Mouse (Mus musculus) A20 (cell line): ENCODE data around the gene Plppr5.
A peak's percentile ranks its signal among the peaks of the same experiment; 100 is the strongest.

Experiments
- DNase-seq: peaks from one replicate; pipeline ENCODE4 v3.0.0-alpha.2; 2011; ENCODE audit warnings: low read depth, low spot score

Plppr5 gene

DNA sequence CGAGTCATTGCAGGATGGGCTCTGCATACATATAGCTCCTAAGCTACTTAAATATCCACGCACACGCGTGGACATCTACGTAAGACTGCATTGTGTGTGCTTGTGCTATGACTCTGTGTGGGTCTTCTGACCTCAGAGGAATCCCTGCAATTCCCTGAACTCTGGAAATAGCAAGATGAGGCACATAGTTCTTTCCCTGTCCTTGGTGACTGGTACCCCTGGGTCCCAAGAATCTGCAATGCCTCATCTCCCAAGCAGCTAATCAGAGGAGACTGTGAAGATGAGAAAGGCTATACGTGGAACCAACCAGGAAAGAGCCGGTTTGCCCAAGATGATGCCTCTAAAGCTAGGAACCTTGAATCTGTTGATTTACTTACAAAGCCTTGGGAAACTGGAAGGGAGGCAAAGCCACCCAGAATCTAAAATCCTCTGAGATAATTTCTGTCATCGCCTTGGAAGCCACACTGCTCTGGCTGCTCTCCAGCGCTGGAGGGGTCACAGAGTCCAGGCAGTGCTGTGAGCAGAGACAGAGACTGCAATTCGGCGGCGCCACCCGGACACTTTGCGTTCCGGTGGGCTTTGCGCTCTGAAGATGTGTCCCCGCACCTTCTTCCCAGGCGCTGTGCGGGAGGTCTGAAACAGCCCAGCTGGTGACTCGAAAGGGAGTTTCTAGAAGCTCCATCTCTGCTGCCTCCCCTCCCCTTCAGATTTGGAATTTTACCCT is at the start of gene Plppr5:
Gene Plppr5 (plus strand): TSS at position 308 of the 724 bp plus-strand sequence.
- DNase-seq = no peak

DNA sequence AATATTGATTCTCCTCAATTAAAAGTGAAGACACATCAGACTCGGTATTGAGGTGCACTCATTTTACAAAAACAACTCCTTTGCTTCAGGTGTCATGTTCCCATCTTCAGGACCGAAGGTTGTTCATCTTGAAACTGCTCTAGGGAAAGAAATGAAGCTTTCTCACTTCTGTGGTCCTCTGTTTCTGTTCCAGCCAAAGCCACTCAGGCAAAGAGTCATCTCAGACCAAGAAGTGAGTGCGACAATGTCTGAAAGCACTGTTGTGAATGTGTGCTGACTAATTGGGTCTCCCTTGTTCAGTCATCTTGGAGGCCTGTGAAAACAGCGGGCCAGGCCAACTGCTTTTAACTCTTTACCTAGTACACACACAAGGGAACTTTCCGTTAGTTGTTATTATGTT is 24.7 kb upstream of the Plppr5 start:
- DNase-seq = peak; percentile 38

DNA sequence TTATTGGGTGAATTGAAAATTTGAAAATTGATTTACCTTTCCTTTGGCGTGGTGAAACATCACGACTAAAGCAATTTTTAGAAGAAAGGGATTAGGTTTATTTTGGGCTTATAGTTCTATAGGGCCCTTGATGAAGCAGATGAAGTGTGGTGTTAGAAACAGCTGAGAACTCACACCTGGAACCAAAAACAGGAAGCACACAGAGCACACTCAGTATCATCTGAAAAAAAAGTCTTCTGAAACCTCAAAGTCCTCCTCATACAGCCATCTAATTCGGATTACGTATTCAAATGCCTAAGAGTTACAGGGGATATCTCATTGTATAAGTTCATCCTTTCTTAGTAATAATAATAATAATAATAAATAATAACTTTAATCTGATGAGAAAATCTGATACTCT is 24.1 kb upstream of the Plppr5 start:
- DNase-seq = peak; percentile 45

DNA sequence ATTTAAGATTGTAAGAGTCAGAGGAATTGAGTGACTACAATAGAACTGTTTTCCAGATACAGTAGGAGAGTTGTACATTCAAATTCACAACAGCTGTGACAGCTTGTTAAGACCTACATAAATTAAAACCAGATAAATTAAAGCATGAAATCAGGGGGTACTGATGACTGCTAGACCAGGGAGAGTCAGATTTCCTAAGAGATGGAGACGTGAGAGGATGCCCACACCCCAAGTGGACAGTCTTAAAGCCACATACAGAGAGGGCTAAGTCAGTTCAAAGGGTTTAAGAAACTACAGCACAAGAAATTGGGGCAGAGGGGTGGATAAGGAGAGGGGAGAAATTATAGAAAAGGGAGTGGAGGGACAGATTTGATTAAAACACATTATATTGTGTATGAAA is 17.7 kb upstream of the Plppr5 start:
- DNase-seq = no peak

DNA sequence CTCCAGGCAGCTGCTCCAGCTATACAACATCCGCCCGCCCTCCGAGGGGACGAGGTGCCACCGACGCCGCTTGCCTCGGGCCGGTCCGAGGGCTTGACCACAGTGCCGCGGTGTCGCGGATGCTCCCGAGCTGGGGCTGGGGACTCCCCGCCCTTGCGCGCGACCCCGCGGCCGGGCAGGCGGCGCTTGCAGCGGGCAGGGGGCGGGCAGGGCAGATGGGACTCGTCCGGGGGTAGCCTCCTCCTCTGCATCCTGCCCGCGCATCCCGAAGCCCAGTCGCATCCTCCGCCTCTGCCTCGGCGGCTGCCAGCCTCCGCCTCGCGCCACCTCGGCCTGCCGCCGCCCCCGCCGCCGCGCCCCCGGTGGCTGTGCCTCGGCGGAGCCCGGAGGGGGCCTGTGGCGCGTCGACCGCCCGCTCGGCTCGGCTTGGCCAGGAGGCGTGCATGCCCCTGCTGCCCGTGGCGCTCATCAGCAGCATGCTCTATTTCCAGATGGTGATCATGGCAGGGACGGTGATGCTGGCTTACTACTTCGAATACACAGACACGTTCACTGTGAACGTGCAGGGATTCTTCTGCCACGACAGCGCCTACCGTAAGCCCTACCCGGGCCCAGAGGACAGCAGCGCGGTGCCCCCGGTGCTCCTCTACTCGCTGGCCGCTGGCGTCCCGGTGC is 754 bp downstream of the Plppr5 start:
- no peak for DNase-seq

DNA sequence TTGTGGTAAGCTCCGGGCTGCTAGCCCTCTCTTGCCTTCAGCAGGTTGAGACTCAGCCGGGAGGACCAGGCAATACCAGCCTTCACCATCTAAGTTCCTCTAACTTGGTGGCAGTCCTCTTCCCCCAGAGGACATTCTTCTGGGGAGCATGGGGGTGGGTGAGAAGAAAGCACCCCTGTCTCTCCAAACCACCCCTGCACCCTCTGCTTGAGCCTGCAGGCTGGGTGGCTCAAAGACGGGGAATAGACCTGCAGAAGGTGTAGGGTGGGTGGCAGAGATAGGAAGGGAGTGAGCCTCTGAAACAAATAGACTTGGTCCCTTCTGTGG is 1.3 kb downstream of the Plppr5 start:
- DNase-seq = no peak

DNA sequence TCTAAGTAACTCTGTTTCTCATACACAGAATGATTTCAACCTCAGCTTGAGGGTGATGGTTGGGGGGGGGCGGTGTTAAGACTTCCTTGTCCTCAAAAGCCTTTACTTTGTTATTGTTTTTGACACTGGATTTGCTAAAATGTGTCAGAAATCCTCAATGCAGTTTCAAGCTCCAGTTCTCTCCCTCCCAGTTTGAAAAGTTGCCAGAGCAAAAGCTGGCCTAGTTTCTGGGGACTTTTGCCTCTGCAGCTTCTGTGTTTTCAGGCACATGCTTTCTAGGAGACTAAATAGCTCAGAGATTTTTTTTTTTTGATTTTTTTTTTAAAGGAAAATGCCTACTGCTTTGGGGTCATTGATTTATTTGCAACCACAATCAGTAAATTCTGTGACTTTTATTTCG is 2.7 kb downstream of the Plppr5 start:
- DNase-seq = no peak

DNA sequence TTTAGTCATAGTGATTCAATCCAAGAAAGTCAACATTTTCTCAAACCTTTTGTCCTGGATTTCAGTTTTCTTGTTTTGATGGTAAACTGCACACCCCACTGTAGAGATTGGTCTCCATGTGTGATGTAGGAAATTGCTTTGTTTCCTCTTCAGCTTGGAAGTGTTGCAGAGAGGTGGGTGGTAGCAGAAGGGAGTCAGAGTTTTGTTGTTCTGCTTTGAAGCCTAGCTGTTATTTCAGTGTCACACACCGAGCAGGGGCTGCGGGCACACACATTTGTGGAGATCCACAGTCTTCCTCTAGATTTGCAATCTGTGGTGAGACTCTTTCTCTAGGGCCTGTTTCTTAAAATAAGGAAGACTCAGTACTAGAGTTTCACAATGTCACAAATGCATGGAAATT is 8.0 kb downstream of the Plppr5 start:
- DNase-seq = no peak

DNA sequence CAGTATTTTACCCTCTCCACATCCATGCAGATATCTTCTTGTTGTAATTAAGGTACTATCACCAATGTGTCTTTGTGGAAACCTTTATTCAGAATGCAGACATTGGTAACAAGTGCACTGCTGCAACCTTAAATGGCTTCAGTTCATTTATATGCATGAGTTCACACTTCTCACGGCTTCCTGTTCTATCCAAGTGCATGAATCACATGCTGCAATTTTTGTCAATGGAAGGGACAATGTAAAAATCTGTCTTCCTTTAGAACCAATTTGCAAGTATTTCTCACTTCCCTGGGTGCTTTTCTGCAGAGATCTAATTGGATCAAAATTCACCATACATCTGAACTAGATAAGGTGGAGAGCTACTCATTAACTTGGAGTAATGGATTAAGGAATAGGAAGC is 27.8 kb downstream of the Plppr5 start:
- DNase-seq = no peak

DNA sequence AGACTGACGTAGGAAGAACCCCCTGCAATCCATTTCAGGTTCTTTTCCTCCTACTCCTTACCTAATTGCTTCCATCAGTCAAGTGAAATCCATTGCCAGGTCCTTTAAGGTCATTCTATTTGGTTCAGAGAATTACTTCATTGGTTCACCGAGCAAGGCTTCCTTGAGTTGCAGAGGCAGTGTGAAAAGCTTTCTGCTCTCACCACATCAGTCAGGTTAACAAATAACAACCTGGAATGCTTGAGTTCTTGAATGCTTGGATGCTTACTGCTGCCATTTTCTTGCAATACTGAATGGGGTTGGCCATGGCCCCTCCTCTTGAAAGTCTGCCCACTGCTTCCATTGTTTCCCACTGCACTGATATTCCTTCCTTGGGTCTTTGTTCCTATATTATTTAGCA is 28.8 kb downstream of the Plppr5 start:
- no peak for DNase-seq

DNA sequence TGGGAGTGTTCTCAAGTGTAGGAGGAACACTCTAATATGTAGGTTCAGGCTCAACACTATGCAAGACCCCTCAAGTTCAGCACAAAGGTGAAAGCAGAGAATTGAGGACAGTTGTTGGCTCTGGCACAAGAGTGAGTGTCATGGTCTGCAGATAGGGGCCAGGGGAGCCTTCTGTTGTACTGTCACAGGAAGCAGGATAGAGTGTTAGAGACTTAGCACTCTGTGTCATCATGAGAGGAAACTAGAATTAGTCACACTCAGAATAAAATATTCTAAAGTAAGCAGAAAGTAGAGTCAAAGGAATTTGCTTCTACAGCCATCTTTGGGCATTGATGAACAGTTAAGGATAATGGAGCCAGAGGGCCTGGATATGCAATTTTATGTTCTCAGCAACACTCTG is 31.7 kb downstream of the Plppr5 start:
- no peak for DNase-seq

DNA sequence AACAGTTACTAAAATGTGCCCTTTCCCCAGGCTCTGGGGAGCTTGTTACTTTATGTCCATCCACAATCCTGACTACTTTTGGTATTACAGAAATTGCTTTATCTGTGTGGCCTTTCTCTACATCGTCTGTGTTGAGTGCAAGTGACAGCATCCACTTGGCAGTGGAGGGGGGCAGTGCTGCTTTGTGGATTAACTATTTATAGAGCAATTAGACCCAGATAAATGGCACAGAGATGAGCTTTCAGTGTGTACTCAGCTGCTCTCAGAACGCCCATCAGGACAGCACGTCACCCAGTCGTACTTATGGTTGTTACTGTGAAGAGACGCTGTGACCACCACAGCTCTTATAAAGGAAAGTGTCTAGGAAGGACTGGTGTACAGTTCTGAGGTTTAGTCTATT is 36.8 kb downstream of the Plppr5 start:
- no peak for DNase-seq

DNA sequence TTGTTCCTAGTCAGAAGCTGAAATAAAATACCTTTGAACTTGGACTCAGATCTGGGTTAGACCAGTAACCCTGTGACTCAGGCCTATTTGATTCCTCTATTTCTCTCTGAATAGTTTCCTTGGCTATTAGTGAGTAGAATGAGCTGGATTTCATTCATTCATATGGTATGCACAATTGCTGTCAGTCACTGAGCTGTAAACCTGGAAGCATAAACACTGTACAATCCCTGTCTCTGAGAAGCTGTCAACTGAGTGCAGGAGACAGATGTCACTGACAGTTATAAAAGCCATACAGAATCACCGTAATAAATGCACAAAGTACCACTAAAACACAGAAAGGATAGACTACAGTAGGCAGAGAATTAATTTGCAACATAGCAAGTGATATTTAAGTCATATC is 40.2 kb downstream of the Plppr5 start:
- DNase-seq = no peak

DNA sequence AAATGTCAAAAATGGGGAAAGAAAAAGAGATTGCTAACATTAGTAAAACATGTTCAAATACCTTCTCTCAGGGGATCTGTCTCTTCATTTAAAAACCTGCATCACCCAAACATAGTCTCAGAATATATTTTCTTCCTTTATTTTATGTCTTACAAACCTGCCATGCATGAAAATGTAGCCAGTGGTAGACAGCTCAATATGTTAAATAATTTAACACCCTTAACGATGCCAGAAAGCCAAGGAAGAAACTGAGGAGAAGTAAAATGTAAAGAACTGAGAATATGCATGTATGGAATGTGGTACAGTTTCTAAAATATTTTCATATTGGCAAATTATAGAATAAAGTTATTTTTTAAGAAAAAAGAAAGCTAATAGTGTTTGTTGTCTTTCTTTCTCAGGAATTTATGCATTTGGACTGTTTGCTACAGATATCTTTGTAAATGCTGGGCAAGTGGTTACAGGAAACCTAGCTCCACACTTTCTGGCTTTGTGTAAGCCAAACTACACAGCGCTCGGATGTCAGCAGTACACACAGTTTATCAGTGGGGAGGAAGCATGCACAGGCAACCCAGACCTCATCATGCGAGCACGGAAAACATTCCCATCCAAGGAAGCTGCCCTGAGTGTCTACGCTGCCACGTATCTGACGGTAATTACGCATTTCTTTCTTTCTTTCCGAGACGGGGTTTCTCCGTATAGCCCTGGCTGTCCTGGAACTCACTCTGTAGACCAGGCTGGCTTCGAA is 50.8 kb downstream of the Plppr5 start:
- no peak for DNase-seq

DNA sequence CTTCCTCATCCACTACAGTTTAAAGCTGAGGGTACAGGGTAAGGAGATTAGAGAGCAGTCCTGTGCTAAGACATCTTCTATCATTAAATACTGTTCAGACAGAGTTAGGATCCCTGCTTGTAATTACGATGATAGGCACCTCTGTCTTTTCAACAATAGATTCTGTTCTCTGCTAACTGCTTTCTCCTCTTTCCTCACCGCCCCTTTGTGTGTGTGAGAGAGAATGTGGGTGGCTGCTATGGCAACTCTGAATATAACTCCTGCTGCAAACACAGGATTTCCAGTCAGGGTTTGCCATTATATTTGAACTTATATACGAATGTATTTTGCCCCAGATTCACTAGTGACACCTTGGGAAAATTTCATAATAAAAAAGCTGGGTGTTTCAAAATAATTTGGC is 54.2 kb downstream of the Plppr5 start:
- DNase-seq = no peak

DNA sequence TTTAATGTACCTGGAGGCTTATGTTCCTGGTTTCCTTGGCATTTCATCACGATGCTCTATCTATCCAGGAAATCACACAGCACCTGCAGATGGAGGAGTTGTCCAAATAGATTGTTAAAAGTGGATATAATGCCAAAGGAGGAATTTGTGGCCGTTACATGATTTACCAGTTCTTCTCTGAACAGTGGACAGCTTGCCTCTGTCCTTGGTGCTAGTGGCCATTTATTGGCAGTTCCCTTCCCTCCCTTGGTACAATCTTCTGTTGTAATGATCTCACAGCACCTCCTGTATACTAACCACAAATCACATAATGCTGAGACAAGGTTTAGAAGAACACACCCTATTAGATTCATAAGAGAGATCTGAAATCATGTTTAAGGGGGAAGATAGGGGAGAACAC is 55.7 kb downstream of the Plppr5 start:
- no peak for DNase-seq

DNA sequence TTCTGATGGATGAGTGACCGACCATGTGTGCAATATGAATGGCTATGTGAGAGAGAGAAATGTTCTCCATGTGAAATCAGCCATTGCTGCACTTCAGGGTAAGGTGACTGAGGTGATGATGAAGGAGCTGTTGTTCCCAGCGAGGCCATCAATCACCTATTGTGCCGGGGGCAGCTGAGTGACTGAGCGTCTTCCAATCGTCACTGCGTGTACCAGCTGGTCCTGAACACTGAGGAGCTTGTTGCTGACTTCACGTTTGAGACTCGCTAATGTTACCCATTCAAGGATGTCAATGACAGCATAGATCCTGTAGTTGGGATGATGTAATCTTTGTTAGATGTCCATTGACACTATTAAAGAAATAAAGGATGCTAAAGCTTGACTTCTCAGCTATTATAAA is 74.0 kb downstream of the Plppr5 start:
- DNase-seq = no peak

DNA sequence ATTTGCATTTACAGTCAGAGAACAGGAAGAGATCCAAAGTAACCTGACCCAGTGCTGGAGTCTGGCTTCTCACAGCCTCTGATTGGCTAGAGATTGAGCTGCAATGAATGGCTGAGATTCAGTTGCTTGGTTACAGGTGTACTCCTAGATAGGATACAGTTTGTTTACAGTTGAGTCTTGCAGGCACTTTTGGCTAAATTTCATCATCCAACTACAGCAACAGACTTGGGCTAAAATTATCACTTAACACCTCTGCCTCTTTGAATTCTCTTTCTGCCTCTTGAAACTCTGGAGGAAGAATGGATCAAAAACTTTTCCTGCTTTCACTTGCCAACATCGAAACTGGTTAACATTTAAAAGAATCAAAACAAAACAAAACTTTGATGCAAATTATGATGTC is 89.7 kb downstream of the Plppr5 start:
- DNase-seq = no peak

DNA sequence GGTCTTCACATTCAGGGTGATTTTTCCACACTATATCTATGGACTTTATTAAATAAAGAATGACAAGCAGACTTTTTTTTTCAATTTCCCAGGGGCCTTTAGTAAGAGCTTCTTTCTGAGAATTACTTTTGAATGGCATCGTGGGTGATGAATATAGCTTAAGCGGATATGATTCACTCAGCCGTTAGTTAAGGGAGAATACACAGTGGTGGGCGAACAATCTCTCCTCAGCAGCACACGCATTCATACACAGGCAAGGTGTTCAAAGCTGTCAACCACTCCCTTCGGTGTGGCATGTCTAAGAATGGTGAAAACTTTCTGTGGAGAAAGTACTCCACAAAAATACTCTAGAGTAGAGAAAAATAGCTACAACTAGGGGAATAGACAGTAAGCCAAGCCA is 104.6 kb downstream of the Plppr5 start:
- no peak for DNase-seq

DNA sequence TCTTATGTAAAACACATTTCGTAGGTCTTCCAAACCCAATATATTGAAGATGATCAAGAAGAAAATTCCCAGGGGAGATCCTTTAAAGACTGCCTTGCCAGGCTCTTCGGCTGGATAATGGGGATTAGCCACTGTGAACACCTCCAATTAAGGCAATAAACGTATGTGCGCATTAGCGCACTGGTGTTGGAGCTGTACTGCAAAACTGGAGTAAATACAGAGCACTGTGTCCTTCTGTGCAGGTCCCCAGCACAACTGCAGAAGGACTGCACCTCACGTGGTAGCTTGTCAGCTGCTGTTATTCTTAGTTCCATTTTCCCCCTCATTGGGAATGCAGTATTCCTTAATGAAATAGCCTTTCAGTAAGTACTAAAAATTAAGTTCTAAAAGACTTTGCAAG is 110.0 kb downstream of the Plppr5 start:
- DNase-seq = no peak

DNA sequence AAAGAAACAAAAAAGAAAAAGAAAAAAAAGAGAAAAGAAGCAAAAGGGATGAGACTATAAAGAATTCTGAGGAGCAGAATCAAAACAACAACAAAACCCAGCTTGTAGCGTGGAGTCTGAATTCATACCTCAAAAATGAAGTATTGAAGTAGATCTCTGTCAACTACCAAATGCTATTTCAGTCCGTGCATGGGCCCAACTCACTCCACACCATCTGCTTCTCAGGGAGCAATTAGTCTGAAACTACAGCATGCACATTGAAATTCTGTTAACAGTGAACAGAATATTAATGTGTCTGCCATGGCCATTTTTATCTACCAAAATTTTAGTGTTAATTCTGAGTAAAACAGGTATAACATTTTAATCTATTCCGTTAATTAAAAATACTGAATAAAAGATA is 111.4 kb downstream of the Plppr5 start:
- no peak for DNase-seq

DNA sequence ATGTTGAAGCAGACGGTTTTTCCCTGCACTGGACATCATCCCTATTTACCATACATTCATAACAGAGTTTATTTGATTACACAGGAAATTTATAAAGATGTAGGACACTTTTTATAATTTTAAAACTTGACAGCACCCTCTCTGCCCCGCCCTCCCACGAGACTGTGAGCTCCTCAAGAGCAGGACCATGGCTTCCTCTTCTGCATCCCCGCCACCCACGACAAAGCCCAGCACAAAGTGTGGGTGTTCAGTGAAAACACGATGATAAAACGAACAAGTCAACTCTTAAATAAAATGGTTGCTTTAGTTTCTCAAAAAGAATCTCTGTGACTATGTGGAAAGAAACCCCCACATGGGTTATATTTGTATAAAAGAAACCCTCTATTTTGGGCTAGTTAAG is 112.0 kb downstream of the Plppr5 start:
- no peak for DNase-seq

DNA sequence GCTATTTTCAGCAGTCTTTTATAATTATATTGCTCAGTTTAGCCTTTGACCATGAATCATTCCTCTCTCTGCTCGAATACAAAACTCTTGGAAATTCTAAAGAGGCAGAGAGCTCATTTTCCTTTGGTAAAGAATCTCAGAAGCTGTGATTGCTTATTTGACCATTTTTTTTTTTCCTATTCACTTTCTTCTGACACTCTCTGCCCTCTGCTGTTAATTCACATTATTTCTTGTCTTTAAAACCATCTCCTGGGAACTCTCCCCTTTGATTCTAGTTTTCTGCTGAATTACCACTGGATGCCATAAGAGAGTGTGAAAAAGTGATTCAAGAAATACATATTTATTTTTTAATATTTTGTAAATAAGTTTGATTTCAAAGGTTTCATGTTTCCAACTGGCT is 120.1 kb downstream of the Plppr5 start:
- DNase-seq = no peak
